Mouse (Mus musculus): Measurements from ENCODE around the gene Tuba1a. TPM values are rescaled to one million over a fixed set of nuclear protein-coding genes. Genes with fewer than 3 reads are reported as not detected.

Tuba1a gene
- polyA plus RNA-seq, 1 experiment: 126 TPM

GRCm38 (mm10) chr15:98948382-98948781 lies 5.1 kb downstream of the Tuba1a start:
- DNase-seq (ENCODE audit: low read depth in 1 of 2, low spot score in 2 of 2): no peak
- Histone ChIP-seq H3K36me3 (ENCODE audit: control insufficient read depth, insufficient read depth, low read length) (peaks cover 2% of the 10 kb centered on the region), H3K27me3 (ENCODE audit: control insufficient read depth, insufficient read depth, low read length) (no peaks in the 10 kb centered on the region), H3K4me1 (ENCODE audit: control insufficient read depth, insufficient read depth, insufficient read length) (no peaks in the 10 kb centered on the region; the same call in 1 of the 2 replicates), H3K4me3 (ENCODE audit: extremely low read depth, insufficient read depth, insufficient read length) (no peak overlapping the region), H3K27ac (ENCODE audit: insufficient read depth, low read length) (no peak overlapping the region)
- no peak for TF ChIP-seq CTCF (IDR thresholded peaks at IDR 0.05; ENCODE audit: extremely low read depth, insufficient read depth, insufficient read length, insufficient replicate concordance)
- TF ChIP-seq POLR2A (IDR thresholded peaks at IDR 0.05; ENCODE audit: low read depth, low read length): no peak

- no peaks in the 10 kb centered on the region; the same call in 1 of the 2 replicates for H3K4me1 ChIP-seq (ENCODE audit: control insufficient read depth, insufficient read depth, insufficient read length)
- H3K27ac ChIP-seq (ENCODE audit: insufficient read depth, low read length): no peak overlapping the region
- H3K36me3 ChIP-seq (ENCODE audit: control insufficient read depth, insufficient read depth, low read length): peaks cover 2% of the 10 kb centered on the region
- no peak for TF ChIP-seq POLR2A (IDR thresholded peaks at IDR 0.05; ENCODE audit: low read depth, low read length)
- no peak for TF ChIP-seq CTCF (IDR thresholded peaks at IDR 0.05; ENCODE audit: extremely low read depth, insufficient read depth, insufficient read length, insufficient replicate concordance)
- DNase-seq (ENCODE audit: low read depth in 1 of 2, low spot score in 2 of 2): no peak
- WGBS: 94% methylated on average over 3 of the region's 3 CpGs
- no peak overlapping the region for H3K4me3 ChIP-seq (ENCODE audit: extremely low read depth, insufficient read depth, insufficient read length)
- no peaks in the 10 kb centered on the region for H3K27me3 ChIP-seq (ENCODE audit: control insufficient read depth, insufficient read depth, low read length)
Measured at GRCm38 (mm10) chr15:98947884-98948283, 5.6 kb downstream of the Tuba1a start.

GRCm38 (mm10) chr15:98943133-98943532 lies 10.4 kb downstream of the Tuba1a start:
- TF ChIP-seq POLR2A (IDR thresholded peaks at IDR 0.05; ENCODE audit: low read depth, low read length) (no peak), CTCF (IDR thresholded peaks at IDR 0.05; ENCODE audit: extremely low read depth, insufficient read depth, insufficient read length, insufficient replicate concordance) (no peak)
- Histone ChIP-seq H3K27me3 (ENCODE audit: control insufficient read depth, insufficient read depth, low read length) (no peaks in the 10 kb centered on the region), H3K27ac (ENCODE audit: insufficient read depth, low read length) (no peak overlapping the region), H3K36me3 (ENCODE audit: control insufficient read depth, insufficient read depth, low read length) (no peaks in the 10 kb centered on the region), H3K4me3 (ENCODE audit: extremely low read depth, insufficient read depth, insufficient read length) (no peak overlapping the region), H3K4me1 (ENCODE audit: control insufficient read depth, insufficient read depth, insufficient read length) (no peaks in the 10 kb centered on the region)
- WGBS: 92% methylated on average over 4 of the region's 4 CpGs
- no peak for DNase-seq (ENCODE audit: low read depth in 1 of 2, low spot score in 2 of 2)

GRCm38 (mm10) chr15:98942081-98942480 lies 11.4 kb downstream of the Tuba1a start:
- H3K27ac ChIP-seq (ENCODE audit: insufficient read depth, low read length): no peak overlapping the region
- H3K4me3 ChIP-seq (ENCODE audit: extremely low read depth, insufficient read depth, insufficient read length): no peak overlapping the region
- no peaks in the 10 kb centered on the region for H3K36me3 ChIP-seq (ENCODE audit: control insufficient read depth, insufficient read depth, low read length)
- DNase-seq (ENCODE audit: low read depth in 1 of 2, low spot score in 2 of 2): no peak
- H3K27me3 ChIP-seq (ENCODE audit: control insufficient read depth, insufficient read depth, low read length): no peaks in the 10 kb centered on the region
- WGBS: 88% methylated on average over 4 of the region's 4 CpGs
- H3K4me1 ChIP-seq (ENCODE audit: control insufficient read depth, insufficient read depth, insufficient read length): peaks cover 4% of the 10 kb centered on the region; the same call in 1 of the 2 replicates
- no peak for TF ChIP-seq CTCF (IDR thresholded peaks at IDR 0.05; ENCODE audit: extremely low read depth, insufficient read depth, insufficient read length, insufficient replicate concordance)
- TF ChIP-seq POLR2A (IDR thresholded peaks at IDR 0.05; ENCODE audit: low read depth, low read length): no peak

- Histone ChIP-seq H3K4me1 (ENCODE audit: control insufficient read depth, insufficient read depth, insufficient read length) (peaks cover 7% of the 10 kb centered on the region; the same call in 1 of the 2 replicates), H3K36me3 (ENCODE audit: control insufficient read depth, insufficient read depth, low read length) (no peaks in the 10 kb centered on the region), H3K27ac (ENCODE audit: insufficient read depth, low read length) (no peak overlapping the region), H3K4me3 (ENCODE audit: extremely low read depth, insufficient read depth, insufficient read length) (no peak overlapping the region), H3K27me3 (ENCODE audit: control insufficient read depth, insufficient read depth, low read length) (no peaks in the 10 kb centered on the region)
- 85% methylated on average over 2 of the region's 2 CpGs for WGBS
- TF ChIP-seq POLR2A (IDR thresholded peaks at IDR 0.05; ENCODE audit: low read depth, low read length): no peak
- TF ChIP-seq CTCF (IDR thresholded peaks at IDR 0.05; ENCODE audit: extremely low read depth, insufficient read depth, insufficient read length, insufficient replicate concordance): no peak
- DNase-seq (ENCODE audit: low read depth in 1 of 2, low spot score in 2 of 2): no peak
Measured at GRCm38 (mm10) chr15:98941539-98941938, 12.0 kb downstream of the Tuba1a start.

- Histone ChIP-seq H3K4me3 (ENCODE audit: extremely low read depth, insufficient read depth, insufficient read length) (no peak overlapping the region), H3K4me1 (ENCODE audit: control insufficient read depth, insufficient read depth, insufficient read length) (peaks cover 7% of the 10 kb centered on the region; the same call in 1 of the 2 replicates), H3K27me3 (ENCODE audit: control insufficient read depth, insufficient read depth, low read length) (no peaks in the 10 kb centered on the region), H3K36me3 (ENCODE audit: control insufficient read depth, insufficient read depth, low read length) (no peaks in the 10 kb centered on the region), H3K27ac (ENCODE audit: insufficient read depth, low read length) (no peak overlapping the region)
- TF ChIP-seq POLR2A (IDR thresholded peaks at IDR 0.05; ENCODE audit: low read depth, low read length) (no peak), CTCF (IDR thresholded peaks at IDR 0.05; ENCODE audit: extremely low read depth, insufficient read depth, insufficient read length, insufficient replicate concordance) (no peak)
- 85% methylated on average over 10 of the region's 10 CpGs for WGBS
- DNase-seq (ENCODE audit: low read depth in 1 of 2, low spot score in 2 of 2): no peak
Measured at GRCm38 (mm10) chr15:98940816-98941215, 12.7 kb downstream of the Tuba1a start.

- peak within 1 kb of the TSS; percentile 96 for H3K27ac ChIP-seq (ENCODE audit: insufficient read depth, low read length)
- H3K4me1 ChIP-seq (ENCODE audit: control insufficient read depth, insufficient read depth, insufficient read length): peaks cover 16% of the 10 kb centered on the region; the same call in 1 of the 2 replicates
- H3K4me3 ChIP-seq (ENCODE audit: extremely low read depth, insufficient read depth, insufficient read length): peak within 1 kb of the TSS; percentile 82
- TF ChIP-seq POLR2A (IDR thresholded peaks at IDR 0.05; ENCODE audit: low read depth, low read length) (peak; percentile 64), CTCF (IDR thresholded peaks at IDR 0.05; ENCODE audit: extremely low read depth, insufficient read depth, insufficient read length, insufficient replicate concordance) (no peak)
- DNase-seq (ENCODE audit: low read depth in 1 of 2, low spot score in 2 of 2): peak; percentile 73 to 86
- H3K27me3 ChIP-seq (ENCODE audit: control insufficient read depth, insufficient read depth, low read length): no peaks in the 10 kb centered on the region
- peaks cover 5% of the 10 kb centered on the region for H3K36me3 ChIP-seq (ENCODE audit: control insufficient read depth, insufficient read depth, low read length)
- WGBS: under 1% methylated on average over 57 of the region's 58 CpGs
Measured at GRCm38 (mm10) chr15:98934217-98934839, 19.2 kb downstream of the Tuba1a start, which contains the start of gene Tuba1b. Gene Tuba1b (minus strand): TSS chr15:98934565.
